Mouse (Mus musculus) heart, adult 2 months (tissue): ENCODE results near the gene Lrmp. TPM values are rescaled to one million over a fixed set of nuclear protein-coding genes. Genes with fewer than 3 reads are reported as not detected.
"Not testable (repeated sequence)": the region's sequence is repeated elsewhere in the genome, so short reads cannot be mapped to it uniquely, and the experiment has no call there.

Experiments
- DNase-seq, 2 experiments: peaks; one replicate each; pipeline ENCODE4 v3.0.0; 2021
- H3K27ac ChIP-seq: fragments of 200-600 bp; 2 replicates; pipeline ENCODE4 v1.8.1; 2022
- H3K27me3 ChIP-seq: fragments of 200-500 bp; 2 replicates; pipeline ENCODE4 v1.6.1; 2012; ENCODE audit warnings: mild to moderate bottlenecking, low read length, inconsistent platforms, mixed read lengths; ENCODE audit not compliant: control insufficient read depth, insufficient read depth
- H3K36me3 ChIP-seq: fragments of 200-500 bp; 2 replicates; pipeline ENCODE4 v1.6.1; 2012; ENCODE audit warnings: low read length, inconsistent platforms; ENCODE audit not compliant: control insufficient read depth, insufficient read depth
- H3K4me1 ChIP-seq: fragments of 200-500 bp; 2 replicates; pipeline ENCODE4 v1.6.1; 2011; ENCODE audit warnings: low read length; ENCODE audit not compliant: control insufficient read depth, insufficient read depth
- H3K4me3 ChIP-seq: fragments of 200-600 bp; 2 replicates; pipeline ENCODE4 v1.8.1; 2022
- H3K79me2 ChIP-seq: fragments of 200-500 bp; replicated peaks from 2 replicates; pipeline ENCODE4 v1.6.1; 2012; ENCODE audit warnings: mild to moderate bottlenecking, inconsistent platforms, low read length, moderate library complexity, mixed read lengths; ENCODE audit not compliant: control insufficient read depth, insufficient read depth
- H3K9ac ChIP-seq: fragments of 200-500 bp; 2 replicates; pipeline ENCODE4 v1.6.1; 2012; ENCODE audit warnings: low read depth, mild to moderate bottlenecking, control low read depth, inconsistent platforms, low read length, mixed read lengths
- CTCF ChIP-seq: fragments of 200-600 bp; IDR thresholded peaks from 2 replicates; pipeline ENCODE4 v1.8.1; 2022; ENCODE audit warnings: antibody characterized with exemption, mild to moderate bottlenecking, moderate library complexity
- EP300 ChIP-seq: fragments of 200-500 bp; IDR thresholded peaks from 2 replicates; pipeline ENCODE4 v1.6.1; 2011; ENCODE audit warnings: low read depth, low read length, control low read depth; ENCODE audit not compliant: insufficient read depth
- POLR2A ChIP-seq: fragments of 200-500 bp; IDR thresholded peaks from 2 replicates; pipeline ENCODE4 v1.6.1; 2011; ENCODE audit warnings: mild to moderate bottlenecking, low read depth, low read length, control low read depth; ENCODE audit not compliant: insufficient read depth
- WGBS: fragments of 180-500 bp; shearing (Covaris S2); methylation state at CpG from one replicate; pipeline ENCODE4 v1.1.7; 2018; 5-methylcytosine and 5-hydroxymethylcytosine counted together
- intact Hi-C: fragments of 180-260 bp; cut with DNase I; formaldehyde crosslinking; loops from one replicate; pipeline ENCODE4 v1.15.1; 2025
- polyA plus RNA-seq: library from polyadenylated mRNA; depleted of rRNA; stranded (reverse); fragments of >200 nt; gene quantifications from 2 replicates; pipeline ENCODE4 v1.2.3, GENCODE M21; 2012
- total RNA-seq, 2 experiments: library from RNA; stranded (reverse); gene quantifications; 2 replicates each; pipeline ENCODE4 v1.2.3; 2021

The Lrmp gene
- total and polyA plus RNA-seq, 3 experiments = 1.1 to 4.6 (median 1.9) TPM

DNA sequence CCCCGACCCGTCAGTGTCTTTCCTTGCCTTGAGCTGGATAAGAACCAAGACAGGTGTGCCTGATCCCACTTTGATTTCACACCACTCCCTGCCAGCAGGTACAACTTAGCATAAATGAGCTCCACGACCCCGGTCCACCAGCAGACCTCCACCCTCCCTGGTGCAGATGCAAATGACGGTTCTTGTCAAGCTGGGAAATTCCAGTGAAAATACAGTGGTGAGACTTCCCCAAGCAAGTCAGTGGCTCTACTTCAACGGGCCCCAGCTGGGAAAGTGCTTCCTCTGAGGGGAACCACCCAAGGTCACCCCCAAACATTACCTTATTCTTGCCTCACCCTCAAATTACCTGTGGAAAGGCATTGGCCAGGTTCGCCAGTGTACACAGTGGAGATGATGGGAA, 23.5 kb upstream of the Lrmp start:
- no peaks in the 10 kb centered on the region for H3K36me3 ChIP-seq
- no peak for DNase-seq
- no peak overlapping the region for H3K4me3 ChIP-seq
- H3K27ac ChIP-seq = no peak overlapping the region
- H3K27me3 ChIP-seq = no peaks in the 10 kb centered on the region
- intact Hi-C loops = loop anchor here (2.0 kb wide), 1 partner anchor 251 kb away; no protein-coding TSS in a partner anchor
- H3K79me2 ChIP-seq = no peaks in the 10 kb centered on the region
- H3K9ac ChIP-seq = no peak overlapping the region
- TF ChIP-seq CTCF (no peak), POLR2A (no peak), EP300 (no peak)
- no peaks in the 10 kb centered on the region for H3K4me1 ChIP-seq
- WGBS = 78% methylated on average over 7 of the region's 7 CpGs

DNA sequence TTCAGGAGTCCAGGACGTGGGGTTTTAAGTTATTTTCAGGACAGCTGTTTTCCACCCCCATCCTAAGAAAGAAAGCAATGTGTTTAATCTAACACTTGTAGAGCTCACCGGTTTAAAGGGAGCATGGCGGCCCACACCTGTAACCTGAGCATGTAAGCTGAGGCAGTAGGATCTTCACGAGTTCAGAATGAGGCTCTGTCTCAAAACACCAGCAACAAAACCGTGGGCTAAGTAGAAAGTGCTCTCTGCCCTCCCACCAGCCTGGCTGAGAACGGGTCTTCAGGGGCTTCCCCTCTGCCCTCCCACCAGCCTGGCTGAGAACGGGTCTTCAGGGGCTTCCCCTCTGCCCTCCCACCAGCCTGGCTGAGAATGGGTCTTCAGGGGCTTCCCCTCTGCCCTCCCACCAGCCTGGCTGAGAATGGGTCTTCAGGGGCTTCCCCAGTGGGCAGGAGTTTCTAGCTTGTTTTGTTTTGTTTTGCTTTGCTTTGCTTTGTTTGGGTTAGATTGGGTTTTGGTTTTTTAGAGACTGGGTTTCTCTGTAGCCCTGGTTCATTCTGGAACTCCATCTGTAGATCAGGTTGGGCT, 22.3 kb upstream of the Lrmp start:
- intact Hi-C loops, H3K79me2 ChIP-seq, H3K4me1 ChIP-seq, H3K27me3 ChIP-seq, H3K27ac ChIP-seq, H3K9ac ChIP-seq, H3K4me3 ChIP-seq, H3K36me3 ChIP-seq, DNase-seq: not testable (repeated sequence)
- WGBS = 62% methylated on average over 7 of the region's 7 CpGs

GRCm38 (mm10) chr6:145094431-145094830, 21.0 kb upstream of the Lrmp start:
- Histone ChIP-seq H3K27me3 (no peaks in the 10 kb centered on the region), H3K27ac (no peak overlapping the region), H3K4me1 (no peaks in the 10 kb centered on the region), H3K79me2 (no peaks in the 10 kb centered on the region), H3K9ac (no peak overlapping the region), H3K4me3 (no peak overlapping the region), H3K36me3 (no peaks in the 10 kb centered on the region)
- TF ChIP-seq POLR2A (no peak), EP300 (no peak), CTCF (no peak)
- no peak for DNase-seq
- 74% methylated on average over 4 of the region's 4 CpGs for WGBS
- intact Hi-C loops = no loop called here

- no peaks in the 10 kb centered on the region for H3K79me2 ChIP-seq
- H3K9ac ChIP-seq = no peak overlapping the region
- intact Hi-C loops = no loop called here
- peak in 1 of 2 experiments; percentile 34 for DNase-seq
- no peak overlapping the region for H3K4me3 ChIP-seq
- WGBS = 18% methylated on average over 9 of the region's 9 CpGs
- TF ChIP-seq EP300 = no peak
- TF ChIP-seq CTCF = no peak
- TF ChIP-seq POLR2A = no peak
- 0 out of 2 replicates have a peak, but pooled peaks cover 3% of the 10 kb centered on the region for H3K36me3 ChIP-seq
- peak overlapping the region; percentile 28 for H3K27ac ChIP-seq
- H3K27me3 ChIP-seq = no peaks in the 10 kb centered on the region
- H3K4me1 ChIP-seq = peaks cover 10% of the 10 kb centered on the region
Observed at GRCm38 (mm10) chr6:145100923-145101322, 14.5 kb upstream of the Lrmp start.

- H3K36me3 ChIP-seq = 0 out of 2 replicates have a peak, but pooled peaks cover 3% of the 10 kb centered on the region
- no peak for DNase-seq
- no peak for TF ChIP-seq EP300
- TF ChIP-seq CTCF = no peak
- TF ChIP-seq POLR2A = no peak
- no peaks in the 10 kb centered on the region for H3K27me3 ChIP-seq
- intact Hi-C loops = no loop called here
- no peak overlapping the region for H3K9ac ChIP-seq
- no peak overlapping the region for H3K27ac ChIP-seq
- H3K4me3 ChIP-seq = no peak overlapping the region
- 53% methylated on average over 10 of the region's 10 CpGs for WGBS
- H3K79me2 ChIP-seq = no peaks in the 10 kb centered on the region
- H3K4me1 ChIP-seq = peaks cover 10% of the 10 kb centered on the region
Observed at GRCm38 (mm10) chr6:145104241-145104939, 11.1 kb upstream of the Lrmp start.

- Histone ChIP-seq H3K4me1 (peaks cover 8% of the 10 kb centered on the region), H3K9ac (no peak overlapping the region), H3K4me3 (no peak overlapping the region), H3K27ac (no peak overlapping the region), H3K79me2 (no peaks in the 10 kb centered on the region), H3K36me3 (0 out of 2 replicates have a peak, but pooled peaks cover 3% of the 10 kb centered on the region), H3K27me3 (no peaks in the 10 kb centered on the region)
- TF ChIP-seq CTCF = no peak
- TF ChIP-seq POLR2A = no peak
- no peak for TF ChIP-seq EP300
- WGBS = 93% methylated on average over 10 of the region's 10 CpGs
- intact Hi-C loops = no loop called here
- no peak for DNase-seq
Observed at GRCm38 (mm10) chr6:145105439-145105838, 10.0 kb upstream of the Lrmp start.
